Mouse (Mus musculus) embryonic facial prominence, embryonic 15.5 days (tissue): ENCODE data around the gene Schip1. TPM values are rescaled to one million over a fixed set of nuclear protein-coding genes. Genes with fewer than 3 reads are reported as not detected.

ENCODE experiments used
- ATAC-seq: fragments of 200-750 bp; cut with Nextera tagmentation; 2 replicates; pipeline ENCODE4 v1.8.0; 2017; ENCODE audit warnings: low read depth, moderate TSS enrichment; ENCODE audit not compliant: insufficient number of reproducible peaks, low FRiP score, low TSS enrichment
- H3K27ac ChIP-seq: fragments of 300-500 bp; sonication (generic); replicated peaks from 2 replicates; pipeline ENCODE4 v1.5.1; 2015; ENCODE audit warnings: mild to moderate bottlenecking, inconsistent platforms
- H3K27me3 ChIP-seq: fragments of 300-500 bp; sonication (generic); 2 replicates; pipeline ENCODE4 v1.6.1; 2015; ENCODE audit warnings: inconsistent platforms
- H3K36me3 ChIP-seq: fragments of 300-500 bp; sonication (generic); 2 replicates; pipeline ENCODE4 v1.6.1; 2015; ENCODE audit warnings: mild to moderate bottlenecking, inconsistent platforms
- H3K4me1 ChIP-seq: fragments of 300-500 bp; sonication (generic); 2 replicates; pipeline ENCODE4 v1.6.1; 2015; ENCODE audit warnings: inconsistent platforms
- H3K4me2 ChIP-seq: fragments of 300-500 bp; sonication (generic); replicated peaks from 2 replicates; pipeline ENCODE4 v1.6.1; 2015; ENCODE audit warnings: mild to moderate bottlenecking, inconsistent platforms
- H3K4me3 ChIP-seq: fragments of 300-500 bp; sonication (generic); replicated peaks from 2 replicates; pipeline ENCODE4 v1.5.1; 2015; ENCODE audit warnings: mild to moderate bottlenecking, inconsistent platforms
- H3K9ac ChIP-seq: fragments of 300-500 bp; sonication (generic); 2 replicates; pipeline ENCODE4 v1.6.1; 2015; ENCODE audit warnings: inconsistent platforms
- H3K9me3 ChIP-seq: fragments of 300-500 bp; sonication (generic); replicated peaks from 2 replicates; pipeline ENCODE4 v1.6.1; 2016; ENCODE audit warnings: inconsistent platforms
- WGBS: fragments of 180-500 bp; shearing (Covaris S2); methylation state at CpG from one replicate; pipeline ENCODE4 v1.1.7; 2015; 5-methylcytosine and 5-hydroxymethylcytosine counted together
- polyA plus RNA-seq: library from polyadenylated mRNA; unstranded; fragments of >200 nt; fragmentation: Nextera tagmentation; extraction: Ambion mirVana; gene quantifications from 2 replicates; pipeline ENCODE4 v1.2.1, GENCODE M21; 2015

The Schip1 gene
- 27.5 and 30.9 TPM in 2 replicates for polyA plus RNA-seq

DNA sequence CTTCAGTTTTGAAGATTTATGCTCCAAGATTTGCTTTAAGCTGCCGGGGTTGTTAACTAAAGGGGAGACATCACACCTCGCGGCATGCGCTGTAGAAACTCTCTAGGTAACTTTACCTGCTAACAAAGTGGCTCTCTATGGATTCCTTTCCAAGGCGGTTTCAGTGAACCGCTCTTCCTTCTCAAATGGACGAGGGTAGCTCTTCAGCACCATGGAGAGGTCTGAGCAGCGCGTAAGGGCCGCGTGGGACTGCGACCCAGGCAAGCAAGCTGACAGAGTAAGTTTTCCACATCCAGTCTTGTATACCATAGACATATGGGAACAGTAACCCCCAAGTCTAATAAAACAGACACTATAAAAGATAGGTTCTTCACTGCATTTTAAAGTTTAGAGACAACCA is at the start of gene Schip1:
Gene Schip1 (plus strand): TSS at position 72 of the 400 bp plus-strand sequence.
- Histone ChIP-seq H3K27ac (no peak within 1 kb of the TSS), H3K9me3 (no peaks in the 10 kb centered on the region), H3K9ac (no peak within 1 kb of the TSS), H3K4me2 (no peak within 1 kb of the TSS), H3K4me3 (no peak within 1 kb of the TSS), H3K27me3 (no peaks in the 10 kb centered on the region), H3K4me1 (no peaks in the 10 kb centered on the region), H3K36me3 (no peaks in the 10 kb centered on the region)
- 19% methylated on average over 12 of the region's 12 CpGs for WGBS
- ATAC-seq = no peak

DNA sequence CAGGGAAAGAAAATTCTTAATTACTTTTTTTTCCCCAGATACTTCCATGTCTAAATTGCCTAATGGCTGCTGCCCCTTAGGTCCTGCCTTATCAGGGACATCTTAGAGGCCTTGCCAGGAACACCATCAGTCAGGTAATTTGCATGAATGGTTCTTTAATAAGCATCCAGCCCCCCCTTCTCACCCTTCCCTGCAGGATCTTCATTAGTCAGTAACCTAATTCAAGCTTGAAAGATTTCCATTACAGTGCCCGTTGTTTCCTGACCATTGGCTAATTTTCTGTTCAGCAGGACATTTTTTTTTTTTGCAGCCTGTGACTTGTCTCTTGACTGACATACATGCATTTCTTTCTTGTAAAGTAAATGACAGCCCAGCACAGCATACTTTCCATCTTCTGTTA is 48.8 kb upstream of the Schip1 start:
- Histone ChIP-seq H3K36me3 (no peaks in the 10 kb centered on the region), H3K4me3 (no peak overlapping the region), H3K4me1 (no peaks in the 10 kb centered on the region), H3K27ac (no peak overlapping the region), H3K4me2 (no peak overlapping the region), H3K9ac (no peak overlapping the region), H3K9me3 (no peaks in the 10 kb centered on the region), H3K27me3 (no peaks in the 10 kb centered on the region)
- no peak for ATAC-seq
- 39% methylated on average over 1 of the region's 1 CpGs for WGBS

DNA sequence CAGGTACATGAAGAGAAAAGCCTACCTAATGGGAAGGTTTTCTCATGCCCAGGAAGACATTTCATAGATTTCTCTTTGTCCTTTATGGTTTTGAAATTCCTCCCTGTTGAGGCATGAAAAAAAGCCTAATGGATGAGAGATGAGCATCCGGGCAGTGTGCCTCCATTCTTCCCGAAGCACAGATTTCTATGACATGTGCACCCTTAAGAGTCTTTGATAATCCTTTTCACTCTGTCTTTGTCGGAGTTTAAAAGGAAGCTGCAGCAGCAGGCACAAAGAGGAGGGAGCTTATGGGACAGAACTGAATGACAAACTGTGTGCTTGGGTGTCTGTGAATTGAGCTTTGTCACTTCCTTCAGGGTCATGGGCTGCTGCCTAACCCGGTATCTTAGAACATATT is 45.2 kb upstream of the Schip1 start:
- Histone ChIP-seq H3K9ac (no peak overlapping the region), H3K27me3 (no peaks in the 10 kb centered on the region), H3K36me3 (no peaks in the 10 kb centered on the region), H3K4me2 (no peak overlapping the region), H3K9me3 (no peaks in the 10 kb centered on the region), H3K4me3 (no peak overlapping the region), H3K4me1 (no peaks in the 10 kb centered on the region), H3K27ac (no peak overlapping the region)
- ATAC-seq = no peak
- 69% methylated on average over 4 of the region's 4 CpGs for WGBS

DNA sequence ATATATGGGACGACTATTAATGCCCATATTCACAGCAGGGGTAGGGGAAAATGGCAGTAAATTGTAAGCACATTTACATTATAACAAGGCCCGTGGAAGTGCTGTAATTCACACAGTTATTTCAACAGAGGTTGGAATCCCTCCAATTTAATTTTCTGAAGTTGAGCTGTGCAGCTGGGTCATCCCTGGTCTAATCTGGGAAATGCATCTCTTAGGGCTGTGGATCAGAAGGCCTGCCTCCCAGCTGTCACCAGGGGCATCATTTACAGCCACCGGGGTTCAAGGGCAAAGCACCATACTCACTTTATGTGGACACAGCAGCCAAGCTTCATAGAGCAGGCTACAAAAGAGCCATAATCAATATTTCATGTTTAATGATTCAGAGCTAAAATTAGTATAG is 28.5 kb upstream of the Schip1 start:
- no peaks in the 10 kb centered on the region for H3K4me1 ChIP-seq
- WGBS = 39% methylated on average over 3 of the region's 3 CpGs
- H3K27ac ChIP-seq = no peak overlapping the region
- no peaks in the 10 kb centered on the region for H3K9me3 ChIP-seq
- H3K9ac ChIP-seq = no peak overlapping the region
- no peak overlapping the region for H3K4me2 ChIP-seq
- no peaks in the 10 kb centered on the region for H3K36me3 ChIP-seq
- no peak for ATAC-seq
- no peaks in the 10 kb centered on the region for H3K27me3 ChIP-seq
- H3K4me3 ChIP-seq = no peak overlapping the region

DNA sequence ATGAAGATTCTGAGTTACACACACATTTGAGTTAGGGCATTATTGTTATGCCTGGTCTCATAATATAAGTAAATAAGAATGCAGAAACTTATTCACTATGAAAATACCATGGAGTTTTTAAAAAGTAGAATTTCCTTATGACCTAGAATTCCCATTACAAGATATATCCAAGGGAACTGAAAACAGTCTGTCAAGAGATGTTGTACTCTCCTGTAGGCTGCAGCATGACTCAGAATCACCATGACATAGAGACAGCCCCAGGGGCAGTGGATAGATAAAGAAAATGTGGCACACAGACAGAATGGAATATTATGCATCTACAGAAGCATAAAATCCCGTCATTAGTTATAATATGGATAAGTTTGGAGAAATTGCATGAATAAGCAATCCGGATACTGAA is 21.7 kb upstream of the Schip1 start:
- Histone ChIP-seq H3K27ac (no peak overlapping the region), H3K4me1 (no peaks in the 10 kb centered on the region), H3K9me3 (no peaks in the 10 kb centered on the region), H3K4me3 (no peak overlapping the region), H3K4me2 (no peak overlapping the region), H3K9ac (no peak overlapping the region), H3K36me3 (no peaks in the 10 kb centered on the region), H3K27me3 (no peaks in the 10 kb centered on the region)
- WGBS = 81% methylated on average over 2 of the region's 2 CpGs
- no peak for ATAC-seq

DNA sequence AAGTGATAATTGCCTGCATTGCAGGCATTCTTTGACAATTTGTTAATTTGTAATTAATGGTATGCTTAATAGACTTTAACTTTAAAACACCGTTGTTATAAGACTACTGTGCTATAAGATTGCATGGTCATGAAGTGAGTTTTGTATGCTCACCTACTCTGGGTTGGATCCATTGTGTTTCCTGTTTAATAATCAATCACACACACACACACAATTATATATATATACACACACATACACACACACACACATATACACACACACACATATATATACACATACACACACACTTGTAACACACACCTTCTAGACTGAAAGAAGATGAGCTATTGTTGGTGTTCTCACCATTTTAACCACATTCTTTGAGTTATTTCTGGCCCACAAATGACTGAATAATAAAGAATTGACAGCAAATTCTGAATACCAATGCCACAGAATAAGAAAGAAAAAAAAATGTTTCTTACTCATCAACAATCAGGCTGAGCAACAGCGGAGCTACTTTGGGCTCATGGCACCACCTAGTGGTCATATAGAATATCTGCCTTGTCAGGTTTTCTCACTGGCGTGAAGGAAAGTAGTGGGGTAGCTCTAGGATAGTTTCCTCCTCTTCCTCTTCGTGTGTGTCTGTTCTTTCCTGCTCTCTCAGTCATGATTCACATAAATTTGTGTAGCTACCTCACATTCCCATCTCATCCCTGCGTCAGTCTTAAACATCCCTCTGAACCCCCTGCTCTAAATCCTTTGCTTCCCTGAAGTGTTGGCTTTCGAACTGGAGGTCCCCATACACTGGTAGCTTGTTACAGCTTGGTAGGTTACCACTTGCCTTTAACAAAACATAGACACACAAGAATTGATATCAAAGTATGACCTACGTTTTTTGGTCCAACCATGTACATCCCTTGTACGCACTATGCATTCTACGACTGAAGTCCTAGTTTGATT is 18.9 kb upstream of the Schip1 start:
- WGBS = 48% methylated on average over 9 of the region's 9 CpGs
- Histone ChIP-seq H3K36me3 (no peaks in the 10 kb centered on the region), H3K27me3 (no peaks in the 10 kb centered on the region), H3K4me2 (no peak overlapping the region), H3K27ac (no peak overlapping the region), H3K9ac (no peak overlapping the region), H3K4me3 (no peak overlapping the region), H3K9me3 (no peaks in the 10 kb centered on the region), H3K4me1 (no peaks in the 10 kb centered on the region)
- ATAC-seq = no peak

DNA sequence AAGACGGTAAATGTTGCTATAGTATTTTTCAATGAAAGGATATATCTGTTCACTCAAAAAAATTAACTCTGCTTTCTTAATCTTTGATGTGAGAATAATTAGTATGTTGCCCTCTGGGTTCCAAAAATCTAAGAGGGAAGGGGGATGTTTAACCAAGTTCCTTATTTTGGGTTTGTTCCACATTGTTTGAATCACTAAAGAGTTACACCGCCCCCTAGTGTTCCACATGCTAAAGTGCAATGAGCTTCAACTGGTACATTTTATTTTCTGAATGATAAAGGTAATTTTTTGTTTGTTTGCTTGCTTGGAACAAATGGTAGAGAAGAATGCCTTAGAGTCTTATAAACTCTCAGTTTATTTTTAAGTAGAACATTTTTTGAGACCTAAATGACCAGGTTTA is 11.1 kb upstream of the Schip1 start:
- no peak for ATAC-seq

DNA sequence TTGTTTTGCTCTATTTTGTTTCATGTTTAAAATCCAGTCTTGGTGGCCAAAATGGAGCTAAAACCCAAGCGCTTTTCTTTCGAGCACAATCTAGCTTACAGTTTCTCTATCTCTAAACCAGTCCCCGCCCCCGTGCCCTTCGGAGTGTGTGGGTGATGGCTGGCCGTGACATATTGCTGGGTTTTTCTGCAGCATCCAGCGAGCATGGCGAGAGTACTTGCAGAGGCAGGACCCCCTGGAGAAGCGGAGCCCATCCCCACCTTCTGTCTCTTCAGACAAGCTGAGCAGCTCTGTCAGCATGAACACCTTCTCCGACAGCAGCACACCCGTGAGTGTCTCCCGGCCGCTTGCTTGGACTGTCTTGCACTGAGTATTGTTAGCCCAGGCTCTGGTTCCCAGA is 9.5 kb upstream of the Schip1 start:
- 59% methylated on average over 13 of the region's 13 CpGs for WGBS
- Histone ChIP-seq H3K27ac (no peak overlapping the region), H3K9me3 (no peaks in the 10 kb centered on the region), H3K36me3 (no peaks in the 10 kb centered on the region), H3K4me1 (no peaks in the 10 kb centered on the region), H3K4me3 (no peak overlapping the region), H3K27me3 (no peaks in the 10 kb centered on the region), H3K4me2 (no peak overlapping the region), H3K9ac (no peak overlapping the region)
- ATAC-seq = no peak

More for the DNA sequence above, 11.1 kb upstream of the Schip1 start:
- no peaks in the 10 kb centered on the region for H3K36me3 ChIP-seq
- H3K9ac ChIP-seq = no peak overlapping the region
- 46% methylated on average over 2 of the region's 2 CpGs for WGBS
- no peaks in the 10 kb centered on the region for H3K4me1 ChIP-seq
- H3K27me3 ChIP-seq = no peaks in the 10 kb centered on the region
- no peaks in the 10 kb centered on the region for H3K9me3 ChIP-seq
- H3K4me2 ChIP-seq = no peak overlapping the region
- H3K27ac ChIP-seq = no peak overlapping the region
- H3K4me3 ChIP-seq = no peak overlapping the region

DNA sequence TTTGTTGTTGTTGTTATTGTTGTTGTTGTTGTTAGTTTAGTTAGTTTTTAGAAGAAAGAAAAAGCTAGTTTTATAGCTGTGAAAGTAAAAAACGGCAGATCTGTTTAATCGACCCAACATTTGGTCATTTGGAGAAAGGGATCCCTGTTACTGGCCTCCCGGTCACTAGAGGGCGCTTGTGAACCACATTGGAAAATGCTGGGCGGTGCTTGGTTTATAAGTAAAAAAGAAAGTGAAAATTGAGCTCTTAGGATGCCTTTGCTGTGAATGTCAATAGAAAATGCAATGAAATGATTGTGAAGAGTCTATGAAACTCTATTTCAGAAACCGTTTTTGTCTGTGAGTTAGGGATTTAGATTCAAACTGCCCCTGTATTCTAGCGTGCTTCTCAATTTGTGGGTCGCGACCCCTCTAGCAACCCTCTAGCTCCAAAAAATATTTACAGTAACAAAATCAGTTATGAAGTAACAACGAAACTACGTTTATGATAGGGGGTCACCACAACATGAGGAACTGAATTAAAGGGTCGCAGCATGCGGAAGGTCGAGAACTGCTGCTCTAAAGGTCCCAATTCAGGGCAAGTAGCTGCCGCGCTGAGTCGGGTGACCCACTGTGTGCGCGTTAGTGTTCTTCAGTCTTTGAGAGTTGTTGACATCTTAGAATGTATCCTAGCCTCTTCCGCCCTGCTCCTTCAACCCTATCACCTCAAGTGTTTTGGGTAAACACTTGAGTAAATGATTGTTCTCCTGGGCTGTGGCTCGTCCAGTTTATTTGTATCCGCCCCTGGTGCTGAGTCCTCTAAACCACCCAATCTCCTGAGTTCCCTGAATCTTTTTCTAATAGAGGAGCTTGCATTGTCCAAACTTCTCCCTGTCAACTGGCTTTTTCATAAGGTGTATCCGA is 8.0 kb upstream of the Schip1 start:
- H3K9me3 ChIP-seq = no peaks in the 10 kb centered on the region
- no peak for ATAC-seq
- no peak overlapping the region for H3K9ac ChIP-seq
- no peak overlapping the region for H3K27ac ChIP-seq
- H3K4me1 ChIP-seq = no peaks in the 10 kb centered on the region
- H3K36me3 ChIP-seq = no peaks in the 10 kb centered on the region
- H3K4me2 ChIP-seq = peak overlapping the region; percentile 36
- WGBS = 51% methylated on average over 23 of the region's 23 CpGs
- no peaks in the 10 kb centered on the region for H3K27me3 ChIP-seq
- H3K4me3 ChIP-seq = peak overlapping the region; percentile 32

DNA sequence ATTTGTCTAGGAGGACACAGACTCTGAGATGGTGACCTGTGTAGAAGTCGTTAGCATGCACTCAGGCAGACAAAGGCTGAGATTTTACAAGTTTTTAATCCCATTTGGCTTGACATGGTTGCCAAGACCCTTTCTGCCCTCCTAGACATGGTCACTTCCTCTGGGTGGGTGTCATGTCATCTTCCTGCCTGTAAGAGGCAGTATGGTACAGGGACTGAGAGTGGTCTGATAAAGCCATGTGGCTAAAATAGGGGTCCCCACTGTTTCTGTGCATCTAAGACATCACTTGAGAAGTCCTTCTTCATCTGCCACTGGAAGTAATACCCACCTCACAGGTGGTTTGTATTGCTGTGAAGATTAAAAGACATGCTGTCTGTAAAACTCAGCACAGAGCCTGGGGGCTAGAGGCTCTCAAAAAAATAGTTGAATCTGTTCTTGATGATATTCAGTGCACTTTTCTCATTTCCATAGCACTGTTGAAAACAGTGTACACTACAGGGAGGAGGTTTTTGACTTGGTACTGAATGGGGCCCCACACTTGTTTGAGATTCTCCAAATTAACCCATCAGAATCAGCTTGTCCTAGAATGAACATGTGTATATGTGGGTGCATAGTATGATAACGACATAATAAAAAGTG is 5.3 kb upstream of the Schip1 start:
- H3K9me3 ChIP-seq = no peaks in the 10 kb centered on the region
- H3K4me1 ChIP-seq = no peaks in the 10 kb centered on the region
- H3K4me2 ChIP-seq = no peak overlapping the region
- no peak overlapping the region for H3K4me3 ChIP-seq
- no peak overlapping the region for H3K27ac ChIP-seq
- 43% methylated on average over 2 of the region's 2 CpGs for WGBS
- no peak for ATAC-seq
- no peak overlapping the region for H3K9ac ChIP-seq
- no peaks in the 10 kb centered on the region for H3K36me3 ChIP-seq
- H3K27me3 ChIP-seq = no peaks in the 10 kb centered on the region
